Mouse (Mus musculus) forebrain, embryonic 15.5 days (tissue): ENCODE results near the gene Thy1. TPM values are rescaled to one million over a fixed set of nuclear protein-coding genes. Genes with fewer than 3 reads are reported as not detected.

Experiments
- ATAC-seq: fragments of 200-750 bp; cut with Nextera tagmentation; replicated peaks from 2 replicates; pipeline ENCODE4 v1.8.0; 2017; ENCODE audit warnings: mild to moderate bottlenecking, moderate TSS enrichment, moderate library complexity
- H3K27ac ChIP-seq: fragments of 300-500 bp; sonication (generic); replicated peaks from 2 replicates; pipeline ENCODE4 v1.5.1; 2015; ENCODE audit warnings: mild to moderate bottlenecking, inconsistent platforms
- H3K27me3 ChIP-seq: fragments of 300-500 bp; sonication (generic); 2 replicates; pipeline ENCODE4 v1.6.1; 2015; ENCODE audit warnings: inconsistent platforms
- H3K36me3 ChIP-seq: fragments of 300-500 bp; sonication (generic); 2 replicates; pipeline ENCODE4 v1.6.1; 2015; ENCODE audit warnings: mild to moderate bottlenecking, inconsistent platforms
- H3K4me1 ChIP-seq: fragments of 300-500 bp; sonication (generic); 2 replicates; pipeline ENCODE4 v1.6.1; 2015; ENCODE audit warnings: inconsistent platforms
- H3K4me2 ChIP-seq: fragments of 300-500 bp; sonication (generic); replicated peaks from 2 replicates; pipeline ENCODE4 v1.6.1; 2015; ENCODE audit warnings: mild to moderate bottlenecking, inconsistent platforms
- H3K4me3 ChIP-seq: fragments of 300-500 bp; sonication (generic); 2 replicates; pipeline ENCODE4 v1.5.1; 2015; ENCODE audit warnings: mild to moderate bottlenecking, inconsistent platforms
- H3K9ac ChIP-seq: fragments of 300-500 bp; sonication (generic); replicated peaks from 2 replicates; pipeline ENCODE4 v1.6.1; 2015; ENCODE audit warnings: mild to moderate bottlenecking, inconsistent platforms
- H3K9me3 ChIP-seq: fragments of 300-500 bp; sonication (generic); 2 replicates; pipeline ENCODE4 v1.6.1; 2016; ENCODE audit warnings: inconsistent platforms
- WGBS: fragments of 180-500 bp; shearing (Covaris S2); methylation state at CpG from one replicate; pipeline ENCODE4 v1.1.7; 2015; ENCODE audit warnings: mixed read lengths; 5-methylcytosine and 5-hydroxymethylcytosine counted together
- polyA plus RNA-seq: library from polyadenylated mRNA; unstranded; fragments of >200 nt; fragmentation: Nextera tagmentation; extraction: Ambion mirVana; gene quantifications from 2 replicates; pipeline ENCODE4 v1.2.1, GENCODE M21; 2015

Thy1 gene
- polyA plus RNA-seq, 1 experiment from 2014 or later: 3.7 TPM

GRCm38 (mm10) chr9:44079997-44080780 lies 37.0 kb downstream of the Thy1 start:
- ATAC-seq: no peak
- H3K9ac ChIP-seq: no peak overlapping the region
- no peak overlapping the region for H3K27ac ChIP-seq
- no peaks in the 10 kb centered on the region for H3K9me3 ChIP-seq
- no peak overlapping the region for H3K4me2 ChIP-seq
- 80% methylated on average over 10 of the region's 10 CpGs for WGBS
- peaks cover 36% of the 10 kb centered on the region for H3K4me1 ChIP-seq
- no peak overlapping the region for H3K4me3 ChIP-seq
- no peaks in the 10 kb centered on the region for H3K36me3 ChIP-seq
- H3K27me3 ChIP-seq: peaks cover 8% of the 10 kb centered on the region; the same call in 1 of the 2 replicates

- Histone ChIP-seq H3K4me1 (peaks cover 39% of the 10 kb centered on the region), H3K4me3 (no peak overlapping the region), H3K4me2 (no peak overlapping the region), H3K9ac (no peak overlapping the region), H3K27ac (no peak overlapping the region), H3K36me3 (no peaks in the 10 kb centered on the region), H3K9me3 (no peaks in the 10 kb centered on the region), H3K27me3 (peaks cover 8% of the 10 kb centered on the region; the same call in 1 of the 2 replicates)
- no peak for ATAC-seq
- 67% methylated on average over 5 of the region's 5 CpGs for WGBS
These were observed 37.8 kb downstream of the Thy1 start for GRCm38 (mm10) chr9:44080953-44081352.

GRCm38 (mm10) chr9:44081581-44081980 lies 38.4 kb downstream of the Thy1 start:
- WGBS: 45% methylated on average over 5 of the region's 5 CpGs
- peaks cover 14% of the 10 kb centered on the region; the same call in 1 of the 2 replicates for H3K27me3 ChIP-seq
- no peaks in the 10 kb centered on the region for H3K9me3 ChIP-seq
- no peak overlapping the region for H3K4me3 ChIP-seq
- H3K4me1 ChIP-seq: peaks cover 39% of the 10 kb centered on the region
- no peaks in the 10 kb centered on the region for H3K36me3 ChIP-seq
- no peak for ATAC-seq
- H3K27ac ChIP-seq: no peak overlapping the region
- no peak overlapping the region for H3K9ac ChIP-seq
- H3K4me2 ChIP-seq: no peak overlapping the region

GRCm38 (mm10) chr9:44082266-44082665 lies 39.1 kb downstream of the Thy1 start:
- Histone ChIP-seq H3K27me3 (peaks cover 15% of the 10 kb centered on the region; the same call in 1 of the 2 replicates), H3K27ac (no peak overlapping the region), H3K4me2 (no peak overlapping the region), H3K4me3 (no peak overlapping the region), H3K4me1 (peaks cover 39% of the 10 kb centered on the region), H3K36me3 (no peaks in the 10 kb centered on the region), H3K9me3 (no peaks in the 10 kb centered on the region), H3K9ac (no peak overlapping the region)
- no peak for ATAC-seq
- WGBS: 75% methylated on average over 5 of the region's 5 CpGs

GRCm38 (mm10) chr9:44083392-44084121 lies 40.4 kb downstream of the Thy1 start:
- peak overlapping the region; percentile 98 for H3K4me2 ChIP-seq
- peak overlapping the region; percentile 50 for H3K4me3 ChIP-seq
- ATAC-seq: no peak
- 10% methylated on average over 23 of the region's 23 CpGs for WGBS
- no peak overlapping the region for H3K9ac ChIP-seq
- no peaks in the 10 kb centered on the region for H3K9me3 ChIP-seq
- no peaks in the 10 kb centered on the region for H3K36me3 ChIP-seq
- H3K27me3 ChIP-seq: peaks cover 15% of the 10 kb centered on the region; the same call in 1 of the 2 replicates
- 0 out of 2 replicates have a peak overlapping the region, but pooled peaks have one; percentile 41 for H3K27ac ChIP-seq
- H3K4me1 ChIP-seq: peaks cover 43% of the 10 kb centered on the region

GRCm38 (mm10) chr9:44084236-44084635 lies 41.1 kb downstream of the Thy1 start:
- peak overlapping the region; percentile 98 for H3K4me2 ChIP-seq
- no peaks in the 10 kb centered on the region for H3K9me3 ChIP-seq
- ATAC-seq: peak; percentile 6; the same call in 1 of the 2 replicates
- H3K36me3 ChIP-seq: no peaks in the 10 kb centered on the region
- H3K27ac ChIP-seq: no peak overlapping the region
- peaks cover 15% of the 10 kb centered on the region; the same call in 1 of the 2 replicates for H3K27me3 ChIP-seq
- 3% methylated on average over 14 of the region's 14 CpGs for WGBS
- peak overlapping the region; percentile 52 for H3K9ac ChIP-seq
- peak overlapping the region; percentile 50 for H3K4me3 ChIP-seq
- peaks cover 37% of the 10 kb centered on the region for H3K4me1 ChIP-seq

GRCm38 (mm10) chr9:44084659-44085229 lies 41.6 kb downstream of the Thy1 start:
- Histone ChIP-seq H3K4me3 (peak overlapping the region; percentile 50), H3K9ac (peak overlapping the region; percentile 52), H3K9me3 (no peaks in the 10 kb centered on the region), H3K4me2 (peak overlapping the region; percentile 98), H3K36me3 (no peaks in the 10 kb centered on the region), H3K27me3 (peaks cover 15% of the 10 kb centered on the region; the same call in 1 of the 2 replicates), H3K4me1 (peaks cover 37% of the 10 kb centered on the region), H3K27ac (no peak overlapping the region)
- WGBS: under 1% methylated on average over 62 of the region's 62 CpGs
- ATAC-seq: peak; percentile 36; the same call in 1 of the 2 replicates

GRCm38 (mm10) chr9:44085276-44085675 lies 42.1 kb downstream of the Thy1 start:
- Histone ChIP-seq H3K4me3 (peak overlapping the region; percentile 50), H3K4me2 (peak overlapping the region; percentile 98), H3K27ac (no peak overlapping the region), H3K36me3 (no peaks in the 10 kb centered on the region), H3K27me3 (peaks cover 15% of the 10 kb centered on the region; the same call in 1 of the 2 replicates), H3K9me3 (no peaks in the 10 kb centered on the region), H3K9ac (peak overlapping the region; percentile 52), H3K4me1 (peaks cover 37% of the 10 kb centered on the region)
- WGBS: 6% methylated on average over 10 of the region's 10 CpGs
- ATAC-seq: no peak

GRCm38 (mm10) chr9:44085741-44086665 lies 42.8 kb downstream of the Thy1 start:
- no peak for ATAC-seq
- Histone ChIP-seq H3K4me3 (peak overlapping the region; percentile 50; the same call in 1 of the 2 replicates), H3K27me3 (peaks cover 15% of the 10 kb centered on the region; the same call in 1 of the 2 replicates), H3K36me3 (no peaks in the 10 kb centered on the region), H3K9me3 (no peaks in the 10 kb centered on the region), H3K9ac (no peak overlapping the region), H3K4me1 (peaks cover 33% of the 10 kb centered on the region), H3K27ac (no peak overlapping the region), H3K4me2 (peak overlapping the region; percentile 98; the same call in 1 of the 2 replicates)
- 61% methylated on average over 15 of the region's 15 CpGs for WGBS

GRCm38 (mm10) chr9:44086960-44087359 lies 43.8 kb downstream of the Thy1 start:
- no peak for ATAC-seq
- no peaks in the 10 kb centered on the region for H3K36me3 ChIP-seq
- no peaks in the 10 kb centered on the region for H3K9me3 ChIP-seq
- H3K4me3 ChIP-seq: no peak overlapping the region
- 41% methylated on average over 10 of the region's 10 CpGs for WGBS
- peaks cover 15% of the 10 kb centered on the region; the same call in 1 of the 2 replicates for H3K27me3 ChIP-seq
- H3K4me2 ChIP-seq: no peak overlapping the region
- peaks cover 29% of the 10 kb centered on the region for H3K4me1 ChIP-seq
- no peak overlapping the region for H3K27ac ChIP-seq
- H3K9ac ChIP-seq: no peak overlapping the region
